Mouse (Mus musculus) CH12.LX (cell line): ENCODE data around the gene Myrfl. TPM values are rescaled to one million over a fixed set of nuclear protein-coding genes. Genes with fewer than 3 reads are reported as not detected.

Experiments
- DNase-seq: peaks from one replicate; pipeline ENCODE4 v3.0.0-alpha.2; 2013; ENCODE audit errors: extremely low read depth
- H3K27ac ChIP-seq: 2 replicates; pipeline ENCODE4 v1.5.1; 2012; ENCODE audit warnings: low read depth, mild to moderate bottlenecking, control low read depth, moderate library complexity; ENCODE audit not compliant: insufficient read depth
- H3K27me3 ChIP-seq: replicated peaks from 2 replicates; pipeline ENCODE3; 2012; ENCODE audit warnings: inconsistent platforms
- H3K36me3 ChIP-seq, 2 experiments: replicated peaks in 1 of 2; 2 replicates each; pipeline versions ENCODE3 to v1.6.1; 2012; ENCODE audit warnings: inconsistent platforms in 1 of 2, low read length in 1 of 2, mild to moderate bottlenecking in 1 of 2, mixed read lengths in 1 of 2, moderate library complexity in 1 of 2; ENCODE audit not compliant: control insufficient read depth in 1 of 2, insufficient read depth in 1 of 2
- H3K4me1 ChIP-seq, 2 experiments: 2 replicates each; pipeline ENCODE4 v1.6.1; 2012; ENCODE audit warnings: inconsistent platforms in 1 of 2, moderate library complexity in 1 of 2; ENCODE audit not compliant: insufficient read depth in 2 of 2, control insufficient read depth in 1 of 2
- H3K4me2 ChIP-seq: 2 replicates; pipeline ENCODE4 v1.6.1; 2012; ENCODE audit warnings: low read depth, mild to moderate bottlenecking, control low read depth; ENCODE audit not compliant: poor library complexity, insufficient read depth, severe bottlenecking
- H3K4me3 ChIP-seq, 3 experiments: fragments of 150-350 bp in 1 of 3; sonication (generic) in 1 of 3; replicated peaks in 1 of 3; 2 replicates each; pipeline versions ENCODE3 to v1.5.1; 2011 to 2012; ENCODE audit warnings: low read depth in 2 of 3, low read length in 2 of 3, mild to moderate bottlenecking in 2 of 3, moderate library complexity in 2 of 3, control low read depth in 1 of 3, improper control_type of control experiment in 1 of 3, inconsistent platforms in 1 of 3, mixed read lengths in 1 of 3; ENCODE audit not compliant: poor library complexity in 1 of 3
- H3K79me2 ChIP-seq: replicated peaks from 2 replicates; pipeline ENCODE4 v1.6.1; 2012; ENCODE audit warnings: mild to moderate bottlenecking, moderate library complexity; ENCODE audit not compliant: control insufficient read depth, poor library complexity, insufficient read depth, severe bottlenecking; ENCODE audit errors: extremely low read depth
- H3K9ac ChIP-seq: 2 replicates; pipeline ENCODE4 v1.6.1; 2012; ENCODE audit warnings: low read depth, mild to moderate bottlenecking, control low read depth, moderate library complexity; ENCODE audit not compliant: insufficient read depth
- H3K9me3 ChIP-seq: replicated peaks from 2 replicates; pipeline ENCODE3; 2012; ENCODE audit warnings: low read length, inconsistent platforms, mixed read lengths
- BHLHE40 ChIP-seq: IDR thresholded peaks from 2 replicates; pipeline ENCODE4 v1.6.1; 2011; ENCODE audit warnings: mild to moderate bottlenecking, low read depth, low read length, improper control_type of control experiment
- CTCF ChIP-seq, 2 experiments: IDR thresholded peaks in 1 of 2; conservative IDR thresholded peaks in 1 of 2; 2 replicates each; pipeline ENCODE4 v1.5.1; 2011 to 2012; ENCODE audit warnings: low read depth in 2 of 2, low read length in 2 of 2, improper control_type of control experiment in 1 of 2, inconsistent platforms in 1 of 2, mild to moderate bottlenecking in 1 of 2, moderate library complexity in 1 of 2
- ETS1 ChIP-seq: conservative IDR thresholded peaks from 2 replicates; pipeline ENCODE4 v1.6.1; 2012; ENCODE audit warnings: low read depth, mild to moderate bottlenecking, inconsistent platforms, low read length, improper control_type of control experiment, moderate library complexity
- HCFC1 ChIP-seq: IDR thresholded peaks from 2 replicates; pipeline ENCODE4 v1.6.1; 2012; ENCODE audit warnings: low read depth, mild to moderate bottlenecking, inconsistent platforms, low read length, improper control_type of control experiment
- MAX ChIP-seq: IDR thresholded peaks from 2 replicates; pipeline ENCODE4 v1.6.1; 2011; ENCODE audit warnings: low read length, improper control_type of control experiment
- MYC ChIP-seq: IDR thresholded peaks from 2 replicates; pipeline ENCODE4 v1.6.1; 2011; ENCODE audit warnings: low read depth, mild to moderate bottlenecking, improper control_type of control experiment, low read length
- NELFE ChIP-seq: IDR thresholded peaks from 2 replicates; pipeline ENCODE4 v1.6.1; 2011; ENCODE audit warnings: low read depth, low read length, improper control_type of control experiment
- NRF1 ChIP-seq: IDR thresholded peaks from 2 replicates; pipeline ENCODE4 v1.6.1; 2014; ENCODE audit warnings: low read depth, mild to moderate bottlenecking, inconsistent platforms, low read length, improper control_type of control experiment, moderate library complexity
- PAX5 ChIP-seq: IDR thresholded peaks from 2 replicates; pipeline ENCODE4 v1.6.1; 2012; ENCODE audit warnings: low read length, inconsistent platforms, mixed read lengths
- POLR2A ChIP-seq: IDR thresholded peaks from 2 replicates; pipeline ENCODE4 v1.6.1; 2011; ENCODE audit warnings: low read depth, mild to moderate bottlenecking, improper control_type of control experiment, low read length
- POLR2AphosphoS2 ChIP-seq: IDR thresholded peaks from 2 replicates; pipeline ENCODE4 v1.6.1; 2011; ENCODE audit warnings: low read depth, low read length, improper control_type of control experiment
- RAD21 ChIP-seq: IDR thresholded peaks from 2 replicates; pipeline ENCODE4 v1.6.1; 2011; ENCODE audit warnings: low read depth, mild to moderate bottlenecking, low read length, improper control_type of control experiment, moderate library complexity
- SIN3A ChIP-seq: IDR thresholded peaks from 2 replicates; pipeline ENCODE4 v1.6.1; 2012; ENCODE audit warnings: low read length, improper control_type of control experiment, inconsistent platforms
- TCF12 ChIP-seq: IDR thresholded peaks from 2 replicates; pipeline ENCODE4 v1.6.1; 2014; ENCODE audit warnings: low read depth, mild to moderate bottlenecking, inconsistent platforms, low read length, improper control_type of control experiment
- UBTF ChIP-seq: IDR thresholded peaks from 2 replicates; pipeline ENCODE4 v1.6.1; 2012; ENCODE audit warnings: low read depth, mild to moderate bottlenecking, inconsistent platforms, low read length, improper control_type of control experiment, moderate library complexity
- USF2 ChIP-seq: conservative IDR thresholded peaks from 2 replicates; pipeline ENCODE4 v1.6.1; 2011; ENCODE audit warnings: low read depth, low read length, improper control_type of control experiment
- dilution Hi-C: fragments of 300-500 bp; cut with MboI; formaldehyde crosslinking; loops from 2 replicates; pipeline ENCODE4 v1.14.3; 2020; ENCODE audit warnings: low sequenced_read_pairs; ENCODE audit not compliant: extremely low pct_unique_long_range_greater_than_20kb, extremely low pct_ligation_motif_present
- in situ Hi-C: fragments of 300-500 bp; cut with MboI; formaldehyde crosslinking; loops from 3 replicates; pipeline ENCODE4 v1.14.3; 2019; ENCODE audit warnings: low sequenced_read_pairs, low pct_ligation_motif_present, low pct_unique_long_range_greater_than_20kb, mixed read lengths
- polyA plus RNA-seq: library from polyadenylated mRNA; unstranded; fragments of >175 nt; gene quantifications from 2 replicates; pipeline ENCODE4 v1.2.1, GENCODE M21; 2012; ENCODE audit warnings: low read depth; ENCODE audit not compliant: insufficient read length
- total RNA-seq, 2 experiments: library from RNA; depleted of rRNA; stranded (reverse); fragments of 300-350 nt in 1 of 2; fragments of >200 nt in 1 of 2; gene quantifications; 2 replicates each; pipeline ENCODE4 v1.2.3; 2012 to 2014

Myrfl gene
- total and polyA plus RNA-seq, 3 experiments: not detected

GRCm38 (mm10) chr10:116733651-116734050, 163.1 kb downstream of the Myrfl start:
- Histone ChIP-seq H3K9me3 (no peaks in the 10 kb centered on the region), H3K79me2 (no peaks in the 10 kb centered on the region), H3K4me1 (peaks cover 14 to 18% of the 10 kb centered on the region in 2 experiments), H3K4me3 (no peak overlapping the region), H3K27me3 (peaks cover 5% of the 10 kb centered on the region), H3K9ac (no peak overlapping the region), H3K27ac (no peak overlapping the region), H3K4me2 (no peak overlapping the region), H3K36me3 (no peaks in the 10 kb centered on the region)
- dilution Hi-C loops (no loop called here), in situ Hi-C loops (no loop called here)
- no peak for DNase-seq
- TF ChIP-seq SIN3A: no peak
- TF ChIP-seq NRF1: no peak
- TF ChIP-seq MYC: no peak
- TF ChIP-seq TCF12: no peak
- no peak for TF ChIP-seq POLR2AphosphoS2
- no peak for TF ChIP-seq MAX
- no peak for TF ChIP-seq RAD21
- TF ChIP-seq HCFC1: no peak
- TF ChIP-seq USF2: no peak
- TF ChIP-seq PAX5: no peak
- TF ChIP-seq POLR2A: no peak
- TF ChIP-seq BHLHE40: no peak

- in situ Hi-C loops: no loop called here
These were observed 166.6 kb downstream of the Myrfl start for GRCm38 (mm10) chr10:116730033-116730652.

DNA sequence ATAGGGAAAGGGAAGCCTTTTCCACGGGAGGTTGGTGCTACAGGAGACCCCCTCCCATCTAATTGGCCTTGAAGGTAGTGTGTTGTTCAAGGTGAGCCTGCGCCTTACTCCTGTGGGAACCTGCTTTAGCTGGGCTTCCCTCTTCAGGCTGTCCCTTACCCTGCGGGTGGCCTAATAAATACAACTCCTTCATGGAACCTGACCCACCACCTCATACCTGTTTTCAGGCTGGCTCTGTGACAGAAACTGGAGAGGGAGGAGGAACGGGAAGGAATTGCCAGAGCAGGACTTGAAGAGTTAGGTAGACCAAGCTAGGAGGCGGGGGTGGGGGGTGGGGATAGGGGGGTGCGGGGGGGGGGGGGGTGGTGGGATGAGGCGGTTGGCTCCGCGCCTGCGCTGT, 167.9 kb downstream of the Myrfl start:
- H3K36me3 ChIP-seq: no peaks in the 10 kb centered on the region
- peaks cover 5% of the 10 kb centered on the region for H3K9me3 ChIP-seq
- no peak for DNase-seq
- H3K4me1 ChIP-seq: peaks cover 5 to 10% of the 10 kb centered on the region in 2 experiments; a peak in 3 of 4 replicates
- TF ChIP-seq UBTF: no peak
- no peak for TF ChIP-seq HCFC1
- TF ChIP-seq ETS1: no peak
- no peak for TF ChIP-seq NELFE
- no peak overlapping the region for H3K9ac ChIP-seq
- no peak overlapping the region for H3K27ac ChIP-seq
- no peaks in the 10 kb centered on the region for H3K27me3 ChIP-seq
- H3K4me3 ChIP-seq: no peak overlapping the region
- no peak overlapping the region for H3K4me2 ChIP-seq
- H3K79me2 ChIP-seq: no peaks in the 10 kb centered on the region
- in situ Hi-C loops (no loop called here), dilution Hi-C loops (no loop called here)

More at GRCm38 (mm10) chr10:116730033-116730652, 166.6 kb downstream of the Myrfl start:
- Histone ChIP-seq H3K4me1 (peaks cover 5 to 10% of the 10 kb centered on the region in 2 experiments; a peak in 3 of 4 replicates), H3K9me3 (peaks cover 2% of the 10 kb centered on the region)
- dilution Hi-C loops: no loop called here
- TF ChIP-seq CTCF (conservative IDR thresholded peaks at IDR 0.05 in 1 of 2, IDR thresholded peaks at IDR 0.05 in 1 of 2; ENCODE audit: low read depth in 2 of 2, low read length in 2 of 2) (0 out of 4 replicates have a peak, but pooled peaks of 1 of the 2 experiments have one; percentile 2), NRF1 (no peak)
- TF ChIP-seq, all 38 proteins: peak for 1
- DNase-seq: no peak
- Histone ChIP-seq H3K9ac (no peak overlapping the region), H3K27me3 (no peaks in the 10 kb centered on the region), H3K4me2 (no peak overlapping the region), H3K79me2 (no peaks in the 10 kb centered on the region), H3K4me3 (no peak overlapping the region), H3K36me3 (no peaks in the 10 kb centered on the region), H3K27ac (no peak overlapping the region)
